Mouse (Mus musculus): ENCODE results near the gene Mvd.

The Mvd gene

GRCm38 (mm10) chr8:122443262-122444006 lies at the start of gene Mvd:
Mvd (minus strand) TSS chr8:122443422.
- peak; percentile 99 for DNase-seq

DNA sequence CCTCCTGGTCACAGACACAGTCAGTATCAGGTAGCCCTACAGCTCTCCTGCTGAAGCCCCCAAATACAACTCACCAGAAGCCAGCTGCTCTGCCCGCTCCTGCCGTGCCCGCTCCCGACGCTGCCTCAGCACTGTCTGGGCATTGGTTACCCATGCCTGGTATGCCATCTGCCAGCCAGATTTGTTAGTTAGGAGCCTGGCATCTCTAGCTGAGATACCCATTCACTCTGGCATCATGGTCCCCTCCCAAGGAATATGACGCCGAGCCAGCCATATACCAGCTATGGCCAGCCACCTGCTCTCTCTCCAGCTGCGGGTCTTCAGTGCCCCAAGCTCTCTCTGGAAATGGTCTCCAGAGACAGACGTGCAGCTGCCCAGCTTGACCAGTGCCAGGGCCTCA lies 45.2 kb upstream of the Mvd start:
- no peak for DNase-seq

DNA sequence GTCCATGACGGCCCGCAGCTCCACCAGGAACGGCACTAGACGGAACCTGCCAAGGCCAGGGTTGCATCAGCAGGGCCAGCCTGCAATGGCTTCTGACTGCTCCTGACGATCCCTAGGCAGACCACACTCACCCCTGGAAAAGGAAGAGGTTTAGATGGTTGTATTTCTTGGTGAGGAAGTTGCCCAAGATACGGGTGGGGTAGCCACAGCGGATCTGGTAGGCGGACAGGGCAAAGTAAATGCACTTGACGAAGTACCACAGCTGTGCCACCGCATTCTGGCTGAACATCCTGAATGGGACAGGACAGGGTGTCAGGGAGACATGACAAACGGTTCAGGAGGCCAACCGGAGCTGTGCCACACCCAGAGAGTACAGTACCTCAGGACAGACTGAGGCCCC lies 41.6 kb upstream of the Mvd start:
- DNase-seq, result no peak

DNA sequence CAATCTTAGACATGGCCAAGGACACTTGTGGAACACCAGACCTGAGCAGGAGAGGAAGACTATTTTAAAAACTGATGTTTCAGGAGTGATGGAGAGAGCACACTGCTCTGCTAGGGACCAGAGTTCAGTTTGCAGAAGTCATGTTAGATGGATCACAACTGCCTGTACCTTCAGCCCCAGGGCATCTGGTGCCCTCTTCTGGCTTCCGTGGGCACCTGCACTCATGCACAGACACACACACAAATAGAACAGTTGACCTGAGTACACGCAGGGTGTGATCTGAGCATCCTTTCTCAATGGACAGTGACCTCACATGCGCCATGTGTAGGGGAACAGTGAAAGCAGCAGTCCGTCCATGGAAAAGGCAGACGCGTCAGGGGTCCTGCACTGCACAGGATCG lies 40.7 kb upstream of the Mvd start:
- DNase-seq, result no peak

- DNase-seq, result no peak
Measured at GRCm38 (mm10) chr8:122482448-122482847, 39.2 kb upstream of the Mvd start.

DNA sequence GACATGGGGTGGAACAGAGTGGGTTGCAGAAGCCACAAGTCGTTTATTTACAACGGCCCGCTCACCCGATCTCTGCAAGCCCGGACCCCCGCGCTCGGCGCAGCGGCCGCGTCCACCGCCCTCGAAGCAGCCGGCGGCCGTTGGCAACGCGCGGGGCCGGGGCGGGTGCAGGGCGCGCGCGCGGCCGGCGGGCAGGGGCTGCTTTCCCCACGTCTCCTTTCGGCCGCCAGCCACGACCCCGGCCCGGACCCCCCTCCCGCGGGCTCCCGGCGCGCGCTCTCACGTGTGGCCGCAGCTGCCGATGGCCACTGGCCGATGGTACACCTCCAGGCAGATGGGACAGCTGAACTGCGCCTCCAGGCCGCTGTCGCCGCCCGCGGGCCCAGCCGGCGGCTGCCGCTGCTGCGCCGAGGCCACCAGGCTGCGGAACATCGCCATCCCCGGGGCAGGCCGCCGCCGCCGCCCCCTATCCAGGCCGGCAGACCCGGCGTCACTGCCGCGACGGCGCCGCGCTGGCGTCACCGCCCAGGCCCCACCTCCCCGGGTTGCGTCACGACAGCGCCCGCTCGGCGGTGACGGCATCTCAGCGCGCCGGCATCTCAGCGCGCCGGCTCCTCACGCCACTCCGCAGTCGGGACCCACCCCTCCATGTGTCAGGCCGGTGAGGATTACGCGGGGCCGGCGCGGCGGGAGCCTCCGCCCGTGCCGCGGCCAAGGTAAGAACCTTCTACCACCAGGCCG lies 32.5 kb upstream of the Mvd start, which contains the start of the genes Rnf166 and Ctu2:
Gene Rnf166 (minus strand): TSS at position 485 of the 741 bp plus-strand sequence.
Gene Ctu2 (plus strand): TSS at position 564 of the 741 bp plus-strand sequence.
- peak; percentile 95 to 96 for DNase-seq

GRCm38 (mm10) chr8:122474951-122475560 lies 31.8 kb upstream of the Mvd start:
- peak; percentile 54 to 69 for DNase-seq

DNA sequence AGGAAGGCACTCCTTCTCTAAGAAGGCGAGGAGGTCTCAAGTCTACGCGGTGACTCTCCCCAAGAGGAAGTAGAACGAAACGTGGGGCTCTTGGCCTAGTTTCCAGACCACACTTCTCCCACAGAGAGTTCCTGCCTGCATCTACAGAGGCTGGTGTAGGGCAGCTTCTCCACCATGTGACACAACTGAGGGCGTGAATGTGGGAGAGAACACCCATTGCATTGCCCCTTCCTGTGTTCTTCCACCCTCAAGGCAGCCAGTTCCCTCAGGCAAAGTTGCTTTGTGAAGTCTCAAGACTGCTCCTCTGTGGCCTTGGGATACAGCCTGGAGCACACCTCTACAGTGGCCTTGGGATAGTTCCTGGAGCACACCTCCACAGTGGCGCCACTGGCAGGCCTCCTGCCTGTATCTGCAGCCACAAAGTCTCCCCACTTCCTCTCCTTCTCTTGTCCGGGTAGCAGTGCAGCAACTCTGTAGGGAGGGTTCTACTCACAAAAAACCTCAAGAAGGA lies 30.7 kb upstream of the Mvd start:
- no peak for DNase-seq

GRCm38 (mm10) chr8:122470691-122471090 lies 27.5 kb upstream of the Mvd start:
- no peak for DNase-seq

DNA sequence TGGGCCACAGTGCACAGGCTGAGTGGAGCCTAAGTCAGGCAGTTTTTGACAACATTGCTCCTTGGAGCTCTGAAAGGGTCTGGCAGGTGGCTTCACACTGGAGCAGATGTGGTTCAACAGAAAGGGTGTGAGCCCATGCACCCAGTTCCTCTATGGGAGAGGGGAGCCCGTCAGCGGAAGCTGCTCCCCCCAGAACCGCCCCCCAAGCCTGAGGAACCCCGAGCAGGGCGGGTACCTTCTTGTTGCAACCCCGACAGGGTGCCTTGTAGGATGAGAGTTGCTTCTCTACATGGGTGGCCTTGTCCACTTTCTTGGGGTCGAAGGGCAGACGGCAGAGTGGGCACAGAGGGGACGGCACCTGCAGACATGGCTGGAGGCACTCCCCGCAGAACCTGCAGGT lies 26.7 kb upstream of the Mvd start:
- DNase-seq, result no peak

DNA sequence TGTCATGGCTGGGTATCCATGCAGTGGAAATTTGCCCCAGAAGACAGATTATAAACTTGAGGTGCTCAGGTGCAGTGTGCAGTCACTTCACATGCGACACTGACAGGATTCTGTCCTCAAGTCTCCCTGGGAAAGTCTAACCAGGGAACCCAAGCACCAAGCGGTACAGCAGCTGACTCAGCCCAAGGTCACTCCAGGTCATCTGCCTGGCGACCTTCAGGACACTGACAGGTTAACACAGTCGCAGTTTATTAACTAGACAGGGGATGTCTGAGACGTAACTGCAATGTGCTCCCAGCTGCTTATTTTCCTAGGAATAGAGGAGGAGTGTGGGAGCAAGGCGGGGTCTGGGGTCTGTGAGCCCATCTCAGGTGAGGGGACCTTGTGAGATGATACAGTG lies 26.2 kb upstream of the Mvd start:
- DNase-seq, result no peak

DNA sequence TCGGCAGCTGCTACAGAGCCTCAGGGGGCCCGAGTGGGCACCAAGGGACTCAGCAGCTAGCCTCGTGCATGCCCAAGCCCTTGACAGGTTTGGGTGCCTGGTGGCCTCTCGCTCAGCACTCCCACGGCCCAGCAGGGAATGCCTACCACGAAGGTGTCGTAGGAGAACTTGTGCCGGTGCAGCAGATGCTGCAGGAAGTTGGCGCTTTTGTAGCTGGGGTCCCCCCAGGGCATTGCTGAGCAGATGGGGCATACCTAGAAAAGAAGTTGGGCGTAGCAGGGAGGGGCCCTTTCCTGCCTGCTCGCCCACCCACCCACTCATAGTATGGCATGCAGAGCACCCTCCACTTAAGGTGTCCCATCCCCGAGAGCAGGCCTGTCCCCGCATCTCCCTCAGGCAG lies 24.6 kb upstream of the Mvd start:
- DNase-seq, result no peak

DNA sequence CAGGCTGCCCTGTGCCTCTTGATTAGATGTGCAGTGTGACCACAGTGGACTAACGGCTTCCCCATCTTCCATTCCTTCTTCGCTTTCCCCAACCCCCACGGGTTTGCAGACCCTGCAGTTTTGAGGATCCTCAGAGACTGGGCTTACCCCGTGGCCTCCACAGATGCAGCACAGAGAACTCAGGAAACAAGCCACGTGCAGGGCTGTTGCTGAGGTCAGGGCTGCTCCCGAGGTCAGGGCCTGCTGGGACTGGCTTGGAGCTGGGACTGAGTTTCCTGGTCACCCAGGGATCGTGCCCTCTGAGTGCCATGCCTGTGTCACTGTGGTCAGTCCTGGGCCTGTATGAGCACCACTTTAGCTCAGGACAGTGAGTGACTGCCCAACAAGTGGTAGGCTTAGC lies 21.8 kb upstream of the Mvd start:
- DNase-seq, result no peak

DNA sequence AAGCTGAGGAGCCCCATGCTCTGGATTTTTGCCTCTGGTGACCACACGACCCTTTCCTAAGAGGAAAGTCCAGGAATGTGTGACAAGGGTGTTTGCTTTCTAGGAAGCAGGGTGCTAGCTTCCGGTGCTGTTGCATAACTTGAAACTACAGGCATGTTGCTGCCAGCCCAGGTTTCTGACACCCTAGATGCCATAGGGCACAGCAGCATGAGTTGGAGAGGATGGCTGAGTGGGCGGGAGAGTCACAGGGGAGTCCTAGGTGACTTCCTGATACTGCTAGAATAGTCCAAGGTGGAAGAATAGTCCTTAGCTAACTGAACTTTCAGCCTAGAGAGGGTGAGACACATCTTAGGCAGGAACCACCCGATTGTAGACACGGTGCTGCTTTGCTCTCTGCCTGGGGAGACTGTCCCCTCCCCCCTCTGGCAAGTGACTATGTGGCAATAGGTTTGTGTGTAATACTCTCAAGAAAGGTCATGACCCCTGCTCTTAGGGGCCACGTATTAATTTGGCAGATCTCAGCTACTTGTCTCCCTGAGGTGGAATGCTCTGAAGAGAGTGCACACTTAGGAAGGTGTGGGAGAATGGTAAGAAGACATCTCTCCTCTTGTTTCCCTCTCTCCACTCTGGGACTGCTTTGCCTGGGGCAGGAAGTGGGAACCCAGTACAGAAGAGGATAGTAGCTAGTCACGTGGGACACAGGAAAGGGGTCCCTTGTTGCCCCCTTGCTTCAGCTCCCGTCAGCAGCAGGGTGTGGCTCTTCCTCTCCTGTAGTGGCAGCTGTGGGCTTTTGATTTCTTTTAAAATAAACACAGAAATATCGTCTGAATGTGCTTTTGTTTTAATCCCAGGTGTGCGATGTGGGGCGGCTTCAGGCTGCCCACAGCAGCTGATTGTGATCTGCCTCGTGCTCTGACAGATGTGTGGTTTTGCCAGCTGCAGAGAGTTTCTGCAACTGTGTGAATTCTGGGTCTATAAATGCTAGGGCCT lies 20.7 kb upstream of the Mvd start:
- no peak for DNase-seq

- DNase-seq, result no peak
Measured at GRCm38 (mm10) chr8:122462510-122462909, 19.3 kb upstream of the Mvd start.

DNA sequence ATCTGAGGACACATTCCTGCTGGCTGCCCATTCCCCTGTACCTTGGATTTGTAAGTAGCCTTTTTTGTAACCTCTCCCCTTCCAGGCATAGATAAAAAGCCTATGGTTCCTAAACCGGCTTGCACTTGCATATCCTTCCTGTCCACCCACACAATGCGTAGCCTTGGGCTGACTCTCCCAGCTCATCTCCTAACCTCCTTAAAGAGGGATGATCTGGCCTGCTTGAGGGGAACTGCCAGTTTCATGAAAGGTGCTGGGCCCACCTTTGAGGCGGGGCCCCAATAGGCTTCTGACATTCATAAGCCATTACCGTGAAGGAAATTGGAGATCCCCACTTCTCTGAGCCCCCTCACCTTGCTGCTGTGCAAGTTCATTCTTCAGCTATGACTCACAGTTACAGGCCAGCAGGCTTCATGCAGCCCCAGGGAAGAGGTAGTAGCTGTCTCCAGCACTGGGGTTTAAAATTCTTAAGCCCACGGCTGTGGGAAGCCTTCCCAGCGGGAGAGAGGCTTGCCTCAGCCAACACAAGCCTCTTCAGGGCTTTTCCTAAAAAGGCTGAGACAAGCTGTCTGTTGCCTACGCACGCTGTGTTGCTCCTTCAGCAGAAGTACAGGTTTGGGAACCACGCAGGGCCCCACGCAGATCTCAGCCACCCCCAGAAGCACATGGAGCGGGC lies 18.4 kb upstream of the Mvd start:
- no peak for DNase-seq

DNA sequence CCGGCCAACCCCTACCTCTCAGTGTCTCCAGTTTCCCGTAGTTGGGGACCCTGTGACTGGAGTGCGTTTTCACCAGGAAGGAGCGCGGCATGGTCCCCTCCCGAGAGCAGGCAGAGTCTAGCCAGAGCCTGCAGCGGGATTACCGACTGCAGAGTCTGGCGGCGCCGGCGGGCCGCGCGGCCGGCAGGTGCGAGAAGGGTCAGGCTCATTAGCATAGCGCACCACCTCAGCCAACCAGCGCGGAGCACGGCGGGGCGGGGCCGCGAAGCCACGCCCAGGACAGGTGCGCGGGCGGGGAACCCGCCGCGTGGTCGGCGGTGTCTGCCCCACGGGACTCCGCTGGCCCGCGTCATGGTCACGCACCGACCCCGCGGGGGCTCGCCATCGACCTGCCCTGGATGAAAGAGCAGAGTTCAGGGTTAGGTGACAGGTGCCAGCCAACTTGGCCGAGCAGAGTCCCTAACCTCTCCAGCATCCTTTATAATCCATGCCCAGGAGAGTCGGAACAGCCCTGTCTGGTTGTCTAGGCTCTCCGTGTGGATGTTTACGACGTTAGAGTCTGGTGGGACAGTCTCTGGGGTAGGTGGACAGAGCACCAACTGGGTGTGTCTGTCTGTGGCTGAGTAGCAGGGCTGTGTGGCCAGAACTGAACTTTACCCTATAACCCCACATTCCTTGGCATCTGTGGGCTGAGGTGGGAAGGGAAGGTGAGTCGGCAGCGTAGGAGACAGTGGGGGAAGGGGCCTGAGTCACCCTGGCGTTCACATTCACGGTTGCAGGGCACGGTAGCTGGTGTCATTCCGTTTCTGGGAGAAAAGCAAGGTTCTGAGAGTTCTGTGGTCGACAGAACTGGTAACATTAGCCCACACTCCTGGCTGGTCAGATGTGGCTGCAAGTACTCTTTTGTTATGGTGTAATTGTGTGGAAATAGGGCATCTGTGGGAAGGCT lies 17.6 kb upstream of the Mvd start, which contains the start of gene Snai3:
Gene Snai3 (minus strand): TSS at position 210 of the 949 bp plus-strand sequence.
- peak; percentile 72 to 85 for DNase-seq

DNA sequence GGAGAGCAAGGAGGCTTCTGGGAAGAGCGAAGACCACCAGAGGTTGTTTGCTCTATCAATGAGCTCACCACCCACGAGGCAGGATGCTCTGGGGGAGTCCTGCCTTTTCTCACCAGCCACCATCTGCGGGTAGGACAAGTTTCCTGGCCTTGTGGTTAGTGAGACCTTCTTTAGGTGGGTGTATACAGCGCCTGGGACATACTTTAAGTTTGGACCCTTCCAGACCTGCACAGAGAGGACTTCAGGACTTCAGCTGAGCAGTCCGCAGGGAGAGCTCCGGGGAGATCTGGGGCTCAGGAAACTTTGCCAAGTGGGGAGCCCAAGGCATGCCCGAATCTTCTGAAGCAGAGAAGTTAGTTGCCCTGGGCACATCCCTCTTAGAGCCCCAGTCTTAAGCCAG lies 16.8 kb upstream of the Mvd start:
- DNase-seq, result no peak

- DNase-seq, result peak; percentile 56 to 58
Measured at GRCm38 (mm10) chr8:122459218-122459900, 16.1 kb upstream of the Mvd start.

- no peak for DNase-seq
Measured at GRCm38 (mm10) chr8:122457171-122457570, 13.9 kb upstream of the Mvd start.
